In the genomic region with DNA sequence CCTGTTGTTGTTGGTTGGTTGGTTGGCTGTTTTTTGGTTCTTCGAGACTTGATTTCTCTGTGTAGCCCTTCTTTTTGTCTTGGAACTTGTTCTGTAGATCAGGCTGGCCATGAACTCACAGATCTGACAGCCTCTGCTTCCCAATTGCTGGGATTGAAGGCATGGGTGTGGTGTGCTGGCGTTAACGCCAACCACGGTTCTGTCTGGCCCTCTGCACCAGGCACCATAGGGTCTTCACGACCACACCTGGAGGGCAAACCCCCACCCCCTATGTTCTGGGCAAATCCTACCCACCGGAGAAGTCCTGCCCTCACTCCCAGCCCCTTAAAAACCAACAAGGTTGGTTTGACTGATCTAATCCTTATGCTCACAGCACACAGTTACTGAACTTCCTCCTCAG, we compare ENCODE assay signal across 8 mouse cellular contexts. TPM values are rescaled to one million over a fixed set of nuclear protein-coding genes. Genes with fewer than 3 reads are reported as not detected.
DNase-seq lines count a peak whose midpoint lies in the region; ATAC-seq and TF ChIP-seq lines count a peak whose summit lies in the region.

No protein-coding gene starts in this region.

- H3K79me2 ChIP-seq in heart, adult 2 months (replicated peaks; ENCODE audit: control insufficient read depth, insufficient read depth, low read length) = no peaks in the 10 kb centered on the region

- peak overlapping the region; percentile 82 for H3K4me2 ChIP-seq in hindbrain, embryonic 13.5 days

- 69% methylated on average over 6 of the region's 6 CpGs for WGBS in heart, adult 2 months
- 73% methylated on average over 6 of the region's 6 CpGs for WGBS in hindbrain, embryonic 13.5 days
- 73% methylated on average over 6 of the region's 6 CpGs for WGBS in midbrain, embryonic 10.5 days

- no peaks in the 10 kb centered on the region for H3K36me3 ChIP-seq in heart, adult 2 months (ENCODE audit: control insufficient read depth, insufficient read depth, low read length)
- H3K36me3 ChIP-seq in hindbrain, embryonic 13.5 days = peaks cover 17% of the 10 kb centered on the region
- peaks cover 36% of the 10 kb centered on the region for H3K36me3 ChIP-seq in midbrain, embryonic 10.5 days

- DNase-seq in heart, adult 2 months = no peak
- no peak for DNase-seq in heart, postnatal 4 days
- DNase-seq in midbrain, embryonic 10.5 days (ENCODE audit: low spot score) = no peak
- DNase-seq in left cerebral cortex, postnatal 14 days (ENCODE audit: low spot score in 2 of 2) = no peak
- DNase-seq in left cerebral cortex, postnatal 36 days (ENCODE audit: low spot score in 2 of 2) = no peak
- DNase-seq in left cerebral cortex, postnatal 10 days (ENCODE audit: extremely low spot score in 1 of 2, low spot score in 2 of 2) = no peak

- H3K4me3 ChIP-seq in heart, adult 2 months = no peak overlapping the region
- 0 out of 2 replicates have a peak overlapping the region, but pooled peaks have one; percentile 2 for H3K4me3 ChIP-seq in bone marrow macrophage, adult 2 months (ENCODE audit: insufficient read depth, low read length)
- H3K4me3 ChIP-seq in hindbrain, embryonic 13.5 days = peak overlapping the region; percentile 45; the same call in 1 of the 2 replicates
- peak overlapping the region; percentile 69 for H3K4me3 ChIP-seq in midbrain, embryonic 10.5 days

- H3K27me3 ChIP-seq in heart, adult 2 months (ENCODE audit: control insufficient read depth, insufficient read depth, low read length) = no peaks in the 10 kb centered on the region
- no peaks in the 10 kb centered on the region for H3K27me3 ChIP-seq in hindbrain, embryonic 13.5 days
- no peaks in the 10 kb centered on the region for H3K27me3 ChIP-seq in midbrain, embryonic 10.5 days (ENCODE audit: low read depth, poor library complexity, severe bottlenecking)

- H3K27ac ChIP-seq in heart, adult 2 months = peak overlapping the region; percentile 91
- peak overlapping the region; percentile 15; the same call in 1 of the 2 replicates for H3K27ac ChIP-seq in bone marrow macrophage, adult 2 months (ENCODE audit: insufficient read depth, low read depth, low read length)
- no peak overlapping the region for H3K27ac ChIP-seq in hindbrain, embryonic 13.5 days
- H3K27ac ChIP-seq in midbrain, embryonic 10.5 days (replicated peaks) = peak overlapping the region; percentile 89; the same call in 1 of the 2 replicates

- no peaks in the 10 kb centered on the region for H3K9me3 ChIP-seq in hindbrain, embryonic 13.5 days
- no peaks in the 10 kb centered on the region for H3K9me3 ChIP-seq in midbrain, embryonic 10.5 days (replicated peaks)

- intact Hi-C loops in heart, adult 2 months (cut with DNase I) = no loop called here
- intact Hi-C loops in left cerebral cortex, postnatal 14 days (cut with DNase I) = loop anchor here (2.0 kb wide), 1 partner anchor 86 kb away; no protein-coding TSS in a partner anchor
- intact Hi-C loops in left cerebral cortex, postnatal 36 days (cut with DNase I) = loop anchor here (10.0 kb wide), 1 partner anchor 88 kb away; no protein-coding TSS in a partner anchor
- intact Hi-C loops in left cerebral cortex, postnatal 10 days (cut with DNase I) = loop anchor here (5.0 kb wide), 1 partner anchor 85 kb away; no protein-coding TSS in a partner anchor

- peaks cover 5% of the 10 kb centered on the region for H3K4me1 ChIP-seq in heart, adult 2 months (ENCODE audit: control insufficient read depth, insufficient read depth, low read length)
- 0 out of 2 replicates have a peak, but pooled peaks cover 3% of the 10 kb centered on the region for H3K4me1 ChIP-seq in bone marrow macrophage, adult 2 months (ENCODE audit: control insufficient read depth, insufficient read depth, low read length)
- peaks cover 13% of the 10 kb centered on the region for H3K4me1 ChIP-seq in hindbrain, embryonic 13.5 days (replicated peaks)
- peaks cover 25% of the 10 kb centered on the region for H3K4me1 ChIP-seq in midbrain, embryonic 10.5 days

- TF ChIP-seq EP300 in heart, adult 2 months (IDR thresholded peaks at IDR 0.05; ENCODE audit: insufficient read depth, low read depth, low read length) = no peak

- TF ChIP-seq POLR2A in heart, adult 2 months (IDR thresholded peaks at IDR 0.05; ENCODE audit: insufficient read depth, low read depth, low read length) = no peak
- no peak for TF ChIP-seq POLR2A in bone marrow macrophage, adult 2 months (IDR thresholded peaks at IDR 0.05; ENCODE audit: borderline replicate concordance, low read depth, low read length)

- ATAC-seq in hindbrain, embryonic 13.5 days (ENCODE audit: low FRiP score) = peak; percentile 35; the same call in 1 of the 2 replicates

- TF ChIP-seq CTCF in heart, adult 2 months (IDR thresholded peaks at IDR 0.05) = no peak
- TF ChIP-seq CTCF in bone marrow macrophage, adult 2 months (IDR thresholded peaks at IDR 0.05; ENCODE audit: low read depth, low read length) = no peak

- H3K9ac ChIP-seq in heart, adult 2 months (ENCODE audit: low read depth, low read length) = peak overlapping the region; percentile 3; the same call in 1 of the 2 replicates
- peak overlapping the region; percentile 53 for H3K9ac ChIP-seq in hindbrain, embryonic 13.5 days

RNA-seq across cellular contexts. Expression of gene Pkn3, which starts 0.5 kb away (rescaled TPM):
- total RNA-seq in heart, adult 2 months (2021) = 10 to 100 TPM in 1 of 2 experiments, 1 to 10 TPM in 1; 8.8 to 10.4 TPM
- polyA plus RNA-seq in heart, adult 2 months (2012; rRNA removed) = 13.6 and 15.0 TPM in 2 replicates
- 10 to 100 TPM; 15.3 to 17.9 TPM for total RNA-seq in heart, postnatal 4 days (2021)
- 6.6 and 7.2 TPM in 2 replicates for polyA plus RNA-seq in bone marrow macrophage, adult 2 months (2012; ENCODE audit: insufficient read depth, insufficient read length, missing spikeins)
- 1.9 and 2.3 TPM in 2 replicates for polyA plus RNA-seq in hindbrain, embryonic 13.5 days (2015; fragmentation: Nextera tagmentation; extraction: Ambion mirVana)
- 12.1 and 13.5 TPM in 2 replicates for polyA plus RNA-seq in midbrain, embryonic 10.5 days (2016; fragmentation: Nextera tagmentation; extraction: Ambion mirVana)
- total RNA-seq in left cerebral cortex, postnatal 14 days (2021) = 1 to 10 TPM; 1.8 to 2.2 TPM
- 1 to 10 TPM; 1.1 to 2.9 TPM for total RNA-seq in left cerebral cortex, postnatal 36 days (2021)
- total RNA-seq in left cerebral cortex, postnatal 10 days (2021) = 1 to 10 TPM; 1.6 TPM

RNA-seq across cellular contexts. Expression of gene Zdhhc12, which starts 16.5 kb away (rescaled TPM):
- 1 to 10 TPM; 2.8 to 3.6 TPM for total RNA-seq in heart, adult 2 months (2021)
- 10.3 and 15.8 TPM in 2 replicates for polyA plus RNA-seq in heart, adult 2 months (2012; rRNA removed)
- 10 to 100 TPM in 1 of 2 experiments, 1 to 10 TPM in 1; 7.8 to 10.6 TPM for total RNA-seq in heart, postnatal 4 days (2021)
- polyA plus RNA-seq in bone marrow macrophage, adult 2 months (2012; ENCODE audit: insufficient read depth, insufficient read length, missing spikeins) = 23.7 and 28.2 TPM in 2 replicates
- polyA plus RNA-seq in hindbrain, embryonic 13.5 days (2015; fragmentation: Nextera tagmentation; extraction: Ambion mirVana) = 24.2 TPM in 2 replicates
- polyA plus RNA-seq in midbrain, embryonic 10.5 days (2016; fragmentation: Nextera tagmentation; extraction: Ambion mirVana) = 36.8 and 41.9 TPM in 2 replicates
- 10 to 100 TPM; 13.0 to 14.1 TPM for total RNA-seq in left cerebral cortex, postnatal 14 days (2021)
- total RNA-seq in left cerebral cortex, postnatal 36 days (2021) = 1 to 10 TPM; 7.2 to 8.6 TPM
- total RNA-seq in left cerebral cortex, postnatal 10 days (2021) = 10 to 100 TPM; 16.8 to 20.8 TPM

RNA-seq across cellular contexts. Expression of gene Set, which starts 19.8 kb away (rescaled TPM):
- 10 to 100 TPM; 88.7 to 96.7 TPM for total RNA-seq in heart, adult 2 months (2021)
- polyA plus RNA-seq in heart, adult 2 months (2012; rRNA removed) = 21.9 and 36.4 TPM in 2 replicates
- total RNA-seq in heart, postnatal 4 days (2021) = 100 to 1,000 TPM; 174 to 185 TPM
- polyA plus RNA-seq in bone marrow macrophage, adult 2 months (2012; ENCODE audit: insufficient read depth, insufficient read length, missing spikeins) = 167 and 173 TPM in 2 replicates
- 400 TPM in 2 replicates for polyA plus RNA-seq in hindbrain, embryonic 13.5 days (2015; fragmentation: Nextera tagmentation; extraction: Ambion mirVana)
- polyA plus RNA-seq in midbrain, embryonic 10.5 days (2016; fragmentation: Nextera tagmentation; extraction: Ambion mirVana) = 777 and 858 TPM in 2 replicates
- 100 to 1,000 TPM; 171 to 193 TPM for total RNA-seq in left cerebral cortex, postnatal 14 days (2021)
- 100 to 1,000 TPM; 180 to 185 TPM for total RNA-seq in left cerebral cortex, postnatal 36 days (2021)
- total RNA-seq in left cerebral cortex, postnatal 10 days (2021) = 100 to 1,000 TPM; 219 to 220 TPM

RNA-seq across cellular contexts. Expression of gene Wdr34, which starts 28.3 kb away (rescaled TPM):
- total RNA-seq in heart, adult 2 months (2021) = 1 to 10 TPM; 6.4 TPM
- 10.3 and 11.6 TPM in 2 replicates for polyA plus RNA-seq in heart, adult 2 months (2012; rRNA removed)
- 10 to 100 TPM; 15.2 to 15.8 TPM for total RNA-seq in heart, postnatal 4 days (2021)
- polyA plus RNA-seq in bone marrow macrophage, adult 2 months (2012; ENCODE audit: insufficient read depth, insufficient read length, missing spikeins) = 8.2 TPM in 2 replicates
- 64.2 and 67.0 TPM in 2 replicates for polyA plus RNA-seq in hindbrain, embryonic 13.5 days (2015; fragmentation: Nextera tagmentation; extraction: Ambion mirVana)
- 26.6 and 30.5 TPM in 2 replicates for polyA plus RNA-seq in midbrain, embryonic 10.5 days (2016; fragmentation: Nextera tagmentation; extraction: Ambion mirVana)
- total RNA-seq in left cerebral cortex, postnatal 14 days (2021) = 10 to 100 TPM; 42.6 to 47.8 TPM
- total RNA-seq in left cerebral cortex, postnatal 36 days (2021) = 10 to 100 TPM; 38.6 to 40.8 TPM
- 10 to 100 TPM; 50.0 to 52.1 TPM for total RNA-seq in left cerebral cortex, postnatal 10 days (2021)

RNA-seq across cellular contexts. Expression of gene Zer1, which starts 47.4 kb away (rescaled TPM):
- 10 to 100 TPM; 21.9 to 26.6 TPM for total RNA-seq in heart, adult 2 months (2021)
- polyA plus RNA-seq in heart, adult 2 months (2012; rRNA removed) = 45.1 TPM in 2 replicates
- total RNA-seq in heart, postnatal 4 days (2021) = 10 to 100 TPM; 24.3 to 24.9 TPM
- 22.8 and 26.8 TPM in 2 replicates for polyA plus RNA-seq in bone marrow macrophage, adult 2 months (2012; ENCODE audit: insufficient read depth, insufficient read length, missing spikeins)
- 14.1 and 15.2 TPM in 2 replicates for polyA plus RNA-seq in hindbrain, embryonic 13.5 days (2015; fragmentation: Nextera tagmentation; extraction: Ambion mirVana)
- polyA plus RNA-seq in midbrain, embryonic 10.5 days (2016; fragmentation: Nextera tagmentation; extraction: Ambion mirVana) = 6.0 and 8.3 TPM in 2 replicates
- 100 to 1,000 TPM; 135 to 139 TPM for total RNA-seq in left cerebral cortex, postnatal 14 days (2021)
- 100 to 1,000 TPM; 154 to 161 TPM for total RNA-seq in left cerebral cortex, postnatal 36 days (2021)
- total RNA-seq in left cerebral cortex, postnatal 10 days (2021) = 100 to 1,000 TPM; 110 to 116 TPM
